Mouse (Mus musculus) granulocyte monocyte progenitor cell, adult 5-6 weeks (primary cell): ENCODE results near the gene Adarb2. TPM values are rescaled to one million over a fixed set of nuclear protein-coding genes. Genes with fewer than 3 reads are reported as not detected.
A peak's percentile ranks its signal among the peaks of the same experiment; 100 is the strongest.

Experiments
- ATAC-seq: replicated peaks from 2 replicates; pipeline ENCODE4 v1.8.0; 2016; ENCODE audit warnings: mild to moderate bottlenecking, moderate TSS enrichment, inconsistent platforms; ENCODE audit not compliant: poor library complexity, severe bottlenecking
- total RNA-seq, 2 experiments: library from RNA; stranded (forward) in 1 of 2; stranded (reverse) in 1 of 2; fragments of 200-712, 200-1000 nt in 1 of 2; fragments of >200 nt in 1 of 2; fragmentation: Nextera tagmentation in 1 of 2; gene quantifications; 2 replicates each; pipeline ENCODE4 v1.2.3; 2014 to 2017

Gene Adarb2
- total RNA-seq, 2 experiments from 2014 or later = not detected

- no peak for ATAC-seq
Observed at GRCm38 (mm10) chr13:8642084-8642483, 439.4 kb downstream of the Adarb2 start.

- ATAC-seq = peak; percentile 59
Observed at GRCm38 (mm10) chr13:8643920-8644319, 441.3 kb downstream of the Adarb2 start.

GRCm38 (mm10) chr13:8644805-8645679 lies 442.4 kb downstream of the Adarb2 start:
- peak; percentile 82 for ATAC-seq

GRCm38 (mm10) chr13:8649261-8649660 lies 446.6 kb downstream of the Adarb2 start:
- no peak for ATAC-seq

DNA sequence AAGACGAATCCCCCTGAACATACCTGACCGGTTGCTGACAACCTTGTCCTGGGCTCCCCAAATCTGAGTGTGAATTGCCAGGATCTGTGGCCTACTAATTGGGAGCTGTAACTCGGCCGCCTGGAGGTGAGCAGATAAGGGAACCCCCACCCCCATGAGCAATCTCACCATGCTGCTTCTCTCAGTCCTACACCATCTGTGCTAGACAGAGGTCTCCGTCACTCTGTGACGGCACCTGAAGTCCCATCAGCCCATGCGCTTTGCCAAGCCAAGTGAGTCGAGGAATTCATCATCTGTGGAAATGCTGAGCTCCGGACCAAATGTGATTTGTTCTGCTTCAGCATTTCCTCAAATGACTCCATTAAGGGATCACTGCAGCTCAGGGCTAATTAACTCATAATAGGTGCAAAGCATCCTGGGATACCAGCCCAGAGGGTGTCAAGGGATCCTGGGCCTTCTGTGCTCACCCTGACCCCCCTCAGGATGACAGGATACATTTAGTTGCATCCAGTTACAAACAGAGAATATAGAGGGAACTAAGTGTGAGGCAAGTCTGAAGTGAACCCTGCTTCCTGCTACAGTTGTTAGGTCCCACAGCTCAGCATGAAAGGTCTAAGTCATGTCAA lies 462.1 kb downstream of the Adarb2 start:
- no peak for ATAC-seq

GRCm38 (mm10) chr13:8677174-8677573 lies 474.5 kb downstream of the Adarb2 start:
- peak; percentile 94 for ATAC-seq

DNA sequence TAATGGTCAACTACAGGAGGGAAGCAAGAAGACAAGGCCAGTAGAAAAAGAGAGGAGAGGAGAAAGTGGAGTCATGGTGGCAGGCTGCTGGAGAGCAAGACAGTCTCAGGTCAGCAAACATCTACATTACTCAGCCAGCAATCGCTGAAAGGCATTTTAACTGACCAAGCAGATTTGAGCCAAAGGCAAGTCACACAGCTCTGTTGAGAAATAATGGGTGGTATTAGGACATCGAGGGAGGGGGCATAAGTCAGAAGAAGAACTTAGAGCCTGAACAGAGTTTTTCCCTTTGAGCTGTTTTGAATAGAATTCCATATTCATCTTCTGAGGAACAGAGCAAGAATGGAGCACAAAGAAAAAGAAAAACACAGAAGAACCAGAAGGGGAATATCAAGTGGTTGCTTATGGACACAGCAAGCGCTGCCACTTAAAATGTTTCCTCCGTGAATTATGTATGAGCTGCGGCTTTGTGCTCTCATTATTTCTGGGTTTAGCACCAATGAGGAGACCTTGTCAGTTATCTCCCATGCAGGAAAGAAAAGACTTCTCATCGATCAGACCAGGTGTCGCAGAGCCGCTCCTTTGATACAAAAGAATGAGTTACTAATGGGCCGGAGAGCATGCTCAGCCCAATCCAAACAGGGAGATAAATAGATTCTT lies 477.9 kb downstream of the Adarb2 start:
- ATAC-seq = no peak

- ATAC-seq = no peak
Observed at GRCm38 (mm10) chr13:8691448-8691847, 488.8 kb downstream of the Adarb2 start.

DNA sequence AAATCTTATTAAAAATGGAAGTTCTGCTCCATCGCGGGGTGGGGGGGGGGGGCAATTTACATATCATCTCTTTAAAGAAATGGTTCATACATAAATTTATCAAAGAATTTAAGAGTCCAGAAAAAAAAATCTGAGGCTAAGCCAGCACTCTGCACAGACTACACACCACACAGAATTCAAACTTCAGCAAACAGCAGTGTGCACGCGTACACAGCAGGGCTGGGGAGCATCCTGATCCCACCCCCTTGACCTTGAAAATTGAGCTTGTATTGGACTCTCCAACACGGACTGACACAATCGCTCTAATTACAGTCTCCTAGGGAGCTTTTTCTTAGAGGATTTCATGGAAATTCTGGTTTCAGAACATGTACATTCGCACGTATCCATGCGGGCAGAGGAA lies 490.1 kb downstream of the Adarb2 start:
- ATAC-seq = no peak

DNA sequence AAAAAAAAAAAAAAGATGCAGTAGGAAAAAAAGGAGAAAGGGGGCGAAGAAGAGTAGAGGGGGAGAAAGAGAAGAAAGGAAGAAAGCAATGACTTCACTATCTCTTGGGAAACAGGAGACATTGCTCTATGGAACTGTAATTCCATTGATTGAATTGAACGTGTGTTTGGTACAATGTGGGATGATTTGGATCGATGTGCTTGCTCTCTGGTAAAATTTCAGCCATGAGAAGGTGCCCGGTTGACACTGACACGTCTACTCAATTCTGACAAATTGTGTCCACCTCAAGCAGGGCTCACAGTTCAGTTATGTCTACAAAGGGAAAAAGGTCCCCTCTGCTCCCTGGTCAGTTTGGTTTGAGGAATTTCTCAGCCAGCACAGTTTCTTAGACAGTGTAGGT lies 495.8 kb downstream of the Adarb2 start:
- ATAC-seq = no peak

DNA sequence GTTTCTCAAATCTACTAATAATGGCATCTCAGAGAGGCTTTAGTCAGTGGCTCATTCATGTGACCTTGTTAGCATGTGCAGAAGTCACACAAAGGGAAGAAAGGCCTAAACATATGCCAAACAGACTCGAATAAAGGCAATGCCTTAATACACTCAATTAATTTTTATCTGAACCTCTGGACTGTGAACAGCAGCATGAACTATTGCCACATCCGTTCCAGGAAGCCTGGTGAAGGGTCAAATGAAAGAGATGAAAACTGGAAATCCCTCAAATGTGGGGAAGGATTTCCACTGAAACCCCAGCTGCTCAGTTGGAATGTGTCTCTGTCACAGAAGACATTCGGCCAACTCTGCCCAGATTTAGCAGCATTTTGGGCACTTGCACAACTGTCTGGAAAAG lies 497.2 kb downstream of the Adarb2 start:
- no peak for ATAC-seq

DNA sequence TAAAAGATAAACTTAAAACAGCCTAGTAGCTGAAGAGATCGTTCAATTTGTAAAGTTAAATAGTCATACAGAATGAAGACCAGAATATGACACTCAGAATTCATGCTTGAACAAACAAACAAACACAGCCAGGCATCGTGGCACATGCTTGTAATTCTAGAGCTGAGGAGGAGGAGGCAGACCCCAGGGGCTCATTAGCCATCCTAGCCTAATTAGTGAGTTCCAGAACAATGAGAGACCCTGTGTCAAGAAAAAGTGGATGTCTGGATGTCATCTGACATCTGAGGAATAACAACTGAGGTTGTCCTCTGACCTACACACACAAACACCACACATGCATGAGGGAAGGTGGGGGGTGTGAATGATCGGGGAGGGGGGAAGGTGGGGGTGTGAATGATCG lies 498.3 kb downstream of the Adarb2 start:
- ATAC-seq = no peak

- ATAC-seq = no peak
Observed at GRCm38 (mm10) chr13:8705296-8705695, 502.6 kb downstream of the Adarb2 start.

- ATAC-seq = peak; percentile 35
Observed at GRCm38 (mm10) chr13:8713377-8713776, 510.7 kb downstream of the Adarb2 start.

GRCm38 (mm10) chr13:8729972-8730645 lies 527.4 kb downstream of the Adarb2 start:
- ATAC-seq = no peak

DNA sequence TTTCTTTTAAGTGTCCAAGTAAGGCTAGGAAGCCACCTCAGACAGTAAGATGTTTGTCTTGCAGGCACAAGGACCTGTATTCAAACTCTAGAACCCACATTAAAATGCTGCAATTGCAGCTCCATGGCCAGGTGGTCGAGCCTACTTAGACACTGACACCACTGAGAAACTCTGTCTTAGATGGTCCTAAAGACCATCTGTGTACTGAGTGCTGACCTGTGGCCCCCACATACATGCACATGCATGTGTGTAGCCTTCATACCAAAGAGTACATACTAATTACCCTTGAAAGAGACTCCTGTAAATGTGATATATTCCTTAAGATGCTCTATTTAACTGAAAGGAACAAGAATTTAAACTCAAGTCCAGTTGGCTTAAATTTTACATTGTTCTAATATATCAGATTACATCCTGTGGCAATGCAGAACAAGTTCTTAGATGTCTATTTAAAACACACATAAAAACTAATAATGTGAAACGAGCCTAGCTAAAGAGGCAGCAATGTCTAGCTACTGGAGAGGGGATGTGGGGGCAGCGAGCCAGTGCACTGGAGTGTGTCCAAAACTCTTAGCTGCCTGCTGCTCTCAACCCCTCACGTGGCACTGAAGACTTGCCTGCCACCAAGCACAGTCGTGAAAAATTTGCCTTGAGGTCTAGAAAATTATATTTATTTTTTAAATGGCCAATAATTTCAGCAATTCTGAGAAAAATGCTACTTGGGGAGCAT lies 534.6 kb downstream of the Adarb2 start:
- ATAC-seq = no peak

DNA sequence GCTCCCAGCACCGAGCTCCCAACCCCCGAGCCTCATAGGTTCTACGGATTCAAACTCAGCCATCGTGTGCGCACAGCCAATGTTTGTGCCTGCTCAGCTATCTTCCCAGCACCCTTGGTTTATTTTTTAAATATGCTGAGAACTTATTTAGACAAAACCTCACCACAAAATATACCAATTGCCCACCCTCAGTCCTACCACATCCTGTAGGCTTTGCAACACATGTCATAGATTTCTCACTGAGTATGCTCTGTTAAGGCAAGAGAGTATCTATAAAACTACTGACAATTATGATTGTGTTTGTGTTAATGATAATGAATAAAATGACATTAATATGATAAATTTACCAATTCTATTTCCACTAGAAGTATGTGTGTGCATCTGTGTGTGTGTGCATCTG lies 540.1 kb downstream of the Adarb2 start:
- no peak for ATAC-seq

DNA sequence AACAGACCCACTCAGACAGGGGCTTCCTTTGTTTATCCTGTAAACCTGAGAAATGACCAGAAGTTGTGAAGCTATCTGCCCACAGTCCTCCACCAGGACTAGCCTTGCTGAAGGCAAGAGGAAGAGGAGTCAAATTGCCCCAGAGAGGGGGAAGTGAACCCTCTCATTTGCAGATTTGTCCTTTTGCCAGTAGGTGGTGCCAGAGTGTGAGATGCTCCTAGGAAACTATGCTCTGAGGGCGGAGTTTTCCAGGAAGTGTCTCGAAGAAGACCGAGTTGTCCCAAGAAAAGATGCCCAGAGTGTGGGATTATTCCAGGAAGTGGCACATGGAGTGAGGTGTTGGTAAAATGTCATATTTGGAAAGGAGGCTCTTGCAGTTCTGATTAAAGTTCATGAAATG lies 541.9 kb downstream of the Adarb2 start:
- ATAC-seq = peak; percentile 68

DNA sequence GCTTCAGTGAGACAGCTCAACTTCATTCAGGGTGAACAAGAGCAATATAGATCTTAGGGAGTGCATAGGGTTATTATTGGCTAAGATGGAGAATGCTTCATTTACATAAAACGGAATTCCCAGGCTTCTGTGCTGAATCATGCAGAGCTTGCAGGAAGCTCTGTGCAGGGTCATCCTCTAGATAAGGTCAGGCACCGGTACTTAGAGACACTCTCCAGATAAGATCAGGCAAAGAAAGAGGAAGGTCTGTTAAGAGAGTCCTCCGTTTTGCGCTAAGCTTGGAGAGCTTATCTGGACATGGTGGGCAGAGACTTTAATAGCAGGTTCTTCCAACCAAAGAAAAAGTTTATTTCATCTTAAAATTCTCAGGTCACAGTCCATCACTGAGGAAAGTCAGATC lies 542.9 kb downstream of the Adarb2 start:
- ATAC-seq = no peak

DNA sequence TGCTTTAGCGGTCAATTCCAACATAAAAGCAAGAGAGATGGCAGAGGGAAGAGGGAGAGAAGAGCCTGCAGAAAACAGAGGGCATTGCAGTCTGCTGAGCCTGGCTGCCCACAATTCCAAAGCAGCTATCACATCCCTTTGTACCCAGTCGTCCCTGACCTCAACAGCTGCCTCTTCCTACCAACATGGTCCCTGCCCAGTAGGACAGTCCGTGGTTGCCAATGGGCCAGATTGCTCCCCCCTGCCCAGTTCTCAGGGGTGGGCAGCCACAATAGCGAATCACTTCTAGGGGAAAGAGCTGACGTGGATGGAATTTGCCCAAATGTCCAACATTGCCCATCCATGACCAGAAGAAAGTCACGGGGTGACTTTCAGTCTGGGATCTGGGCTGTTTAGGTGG lies 546.8 kb downstream of the Adarb2 start:
- no peak for ATAC-seq
